Mouse (Mus musculus) hindbrain, embryonic 15.5 days (tissue): Measurements from ENCODE around the gene Htra1. TPM values are rescaled to one million over a fixed set of nuclear protein-coding genes. Genes with fewer than 3 reads are reported as not detected.

ENCODE experiments used
- ATAC-seq: fragments of 200-750 bp; cut with Nextera tagmentation; 2 replicates; pipeline ENCODE4 v1.8.0; 2017; ENCODE audit warnings: low read depth, moderate number of reproducible peaks, moderate TSS enrichment; ENCODE audit not compliant: low FRiP score
- H3K27ac ChIP-seq: fragments of 300-500 bp; sonication (generic); replicated peaks from 2 replicates; pipeline ENCODE4 v1.5.1; 2015; ENCODE audit warnings: mild to moderate bottlenecking, inconsistent platforms
- H3K27me3 ChIP-seq: fragments of 300-500 bp; sonication (generic); 2 replicates; pipeline ENCODE4 v1.6.1; 2015; ENCODE audit warnings: control low read depth, inconsistent platforms
- H3K36me3 ChIP-seq: fragments of 300-500 bp; sonication (generic); 2 replicates; pipeline ENCODE4 v1.6.1; 2015; ENCODE audit warnings: control low read depth, inconsistent platforms
- H3K4me1 ChIP-seq: fragments of 300-500 bp; sonication (generic); replicated peaks from 2 replicates; pipeline ENCODE4 v1.6.1; 2015; ENCODE audit warnings: control low read depth, inconsistent platforms
- H3K4me2 ChIP-seq: fragments of 300-500 bp; sonication (generic); 2 replicates; pipeline ENCODE4 v1.6.1; 2015; ENCODE audit warnings: moderate library complexity, mild to moderate bottlenecking, inconsistent platforms
- H3K4me3 ChIP-seq: fragments of 300-500 bp; sonication (generic); 2 replicates; pipeline ENCODE4 v1.5.1; 2015; ENCODE audit warnings: mild to moderate bottlenecking, inconsistent platforms
- H3K9ac ChIP-seq: fragments of 300-500 bp; sonication (generic); 2 replicates; pipeline ENCODE4 v1.6.1; 2015; ENCODE audit warnings: inconsistent platforms
- H3K9me3 ChIP-seq: fragments of 300-500 bp; sonication (generic); 2 replicates; pipeline ENCODE4 v1.6.1; 2016; ENCODE audit warnings: control low read depth, inconsistent platforms
- WGBS: fragments of 180-500 bp; shearing (Covaris S2); methylation state at CpG from one replicate; pipeline ENCODE4 v1.1.7; 2015; 5-methylcytosine and 5-hydroxymethylcytosine counted together
- polyA plus RNA-seq: library from polyadenylated mRNA; unstranded; fragments of >200 nt; fragmentation: Nextera tagmentation; extraction: Ambion mirVana; gene quantifications from 2 replicates; pipeline ENCODE4 v1.2.1, GENCODE M21; 2015

Gene Htra1
- polyA plus RNA-seq, 1 experiment from 2014 or later = 19.9 TPM

DNA sequence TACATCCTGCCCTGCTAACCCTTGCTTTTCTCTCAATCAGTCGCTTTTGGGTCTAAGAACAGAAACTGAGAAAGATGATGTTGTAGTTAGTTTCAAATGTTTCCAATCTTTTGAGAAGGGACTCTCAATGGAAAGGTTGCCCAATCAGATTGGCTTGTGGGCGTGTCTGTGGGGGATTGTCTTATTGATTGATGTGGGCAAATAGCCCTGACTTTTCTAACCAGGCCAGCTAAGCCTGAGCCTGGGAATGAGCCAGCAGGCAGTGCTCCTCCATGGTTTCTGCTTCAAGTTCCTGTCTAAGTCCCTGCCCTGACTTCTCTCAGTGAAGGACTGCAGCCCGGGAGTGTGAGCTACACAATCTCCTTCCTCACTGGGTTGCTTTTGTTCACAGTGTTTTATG is 53.5 kb downstream of the Htra1 start:
- Histone ChIP-seq H3K27me3 (no peaks in the 10 kb centered on the region), H3K9ac (no peak overlapping the region), H3K36me3 (no peaks in the 10 kb centered on the region), H3K9me3 (no peaks in the 10 kb centered on the region), H3K4me2 (no peak overlapping the region), H3K27ac (no peak overlapping the region), H3K4me1 (no peaks in the 10 kb centered on the region), H3K4me3 (no peak overlapping the region)
- ATAC-seq = no peak
- 53% methylated on average over 3 of the region's 3 CpGs for WGBS

DNA sequence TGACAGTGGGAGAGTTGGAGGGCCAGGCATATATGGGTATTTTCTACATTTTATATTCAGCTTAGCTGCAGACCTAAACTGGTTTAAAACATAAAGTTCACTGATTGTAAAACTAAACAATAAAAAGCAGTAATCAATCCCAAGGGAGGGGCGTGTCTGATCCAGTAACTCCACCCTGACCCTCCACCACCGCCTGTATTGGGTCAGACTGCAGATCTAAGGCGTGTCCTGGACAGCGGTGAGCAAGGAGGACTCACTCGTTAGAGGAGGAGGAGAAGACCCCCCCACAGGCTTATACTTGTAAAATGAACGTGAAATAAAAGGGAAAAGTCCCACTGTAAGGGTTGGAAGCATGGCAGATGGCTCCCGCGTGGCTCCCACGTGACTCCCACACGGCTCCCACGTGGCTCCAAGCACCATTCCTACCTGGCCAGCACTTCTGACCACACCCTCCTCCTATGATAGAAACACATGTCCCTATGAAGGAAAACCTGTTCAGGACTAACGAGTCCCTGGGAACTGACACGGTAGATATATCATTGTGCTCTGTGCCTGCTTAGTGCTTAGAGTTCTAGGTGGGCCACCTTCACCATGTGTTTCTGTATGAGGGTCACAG is 55.4 kb downstream of the Htra1 start:
- Histone ChIP-seq H3K36me3 (no peaks in the 10 kb centered on the region), H3K4me1 (no peaks in the 10 kb centered on the region), H3K9me3 (no peaks in the 10 kb centered on the region), H3K27ac (no peak overlapping the region), H3K4me2 (no peak overlapping the region), H3K27me3 (no peaks in the 10 kb centered on the region), H3K9ac (no peak overlapping the region), H3K4me3 (no peak overlapping the region)
- no peak for ATAC-seq
- 90% methylated on average over 13 of the region's 13 CpGs for WGBS

DNA sequence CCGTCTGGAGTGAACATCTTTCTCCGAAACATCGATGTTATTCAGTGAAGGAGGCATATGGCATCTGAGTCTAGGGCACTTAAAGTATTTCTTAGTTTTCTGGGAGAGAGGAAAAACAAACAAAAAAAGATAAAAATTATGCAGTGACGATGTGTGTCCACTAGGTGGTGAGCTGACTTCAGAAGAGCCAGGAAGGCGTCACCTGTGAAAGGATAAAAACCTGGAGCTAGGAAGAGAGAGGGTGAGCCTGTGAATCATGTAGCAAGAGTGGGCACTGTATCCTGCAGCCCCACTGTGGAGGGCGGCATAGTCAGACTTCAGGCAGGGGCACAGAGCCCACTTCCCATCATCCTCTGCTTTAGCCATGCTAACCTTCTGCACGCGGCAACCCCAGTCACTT is 58.0 kb downstream of the Htra1 start:
- no peaks in the 10 kb centered on the region for H3K36me3 ChIP-seq
- 58% methylated on average over 8 of the region's 8 CpGs for WGBS
- no peak for ATAC-seq

DNA sequence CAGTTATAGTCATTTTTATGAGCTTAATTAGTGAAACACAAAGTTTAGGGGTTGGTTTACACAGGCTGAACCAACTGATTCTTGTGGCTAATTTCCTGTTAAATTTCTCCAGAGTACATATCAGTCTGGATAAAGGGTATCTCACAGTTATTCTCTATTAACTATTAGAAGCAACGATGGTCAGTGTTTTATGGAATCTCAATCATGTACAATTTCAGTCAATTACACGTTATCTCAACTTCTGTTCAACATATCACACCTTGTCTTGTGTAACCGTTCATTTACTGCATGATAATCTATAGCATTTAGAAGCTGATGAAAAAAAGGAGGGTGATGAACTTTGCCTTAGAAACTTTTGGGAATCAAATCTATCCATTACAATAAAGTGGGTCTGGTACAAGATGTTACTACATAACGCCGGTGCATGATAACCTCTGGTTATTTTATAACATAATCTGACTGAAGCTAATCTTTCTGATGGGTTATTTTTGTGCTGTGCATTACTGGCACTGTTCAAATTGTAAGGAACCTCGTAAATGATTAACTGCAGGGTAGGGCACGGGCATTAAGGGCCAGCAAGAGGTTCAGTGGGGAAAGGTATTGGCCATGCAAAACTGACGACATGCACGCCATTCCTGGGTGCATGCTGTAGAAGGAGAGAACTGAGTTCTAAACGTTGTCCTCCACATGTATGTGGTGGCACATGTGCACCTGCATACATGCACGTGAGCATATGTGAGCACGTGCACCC is 66.2 kb downstream of the Htra1 start:
- H3K4me1 ChIP-seq = no peaks in the 10 kb centered on the region
- H3K27ac ChIP-seq = no peak overlapping the region
- H3K4me3 ChIP-seq = no peak overlapping the region
- H3K9ac ChIP-seq = no peak overlapping the region
- 87% methylated on average over 12 of the region's 12 CpGs for WGBS
- H3K36me3 ChIP-seq = no peaks in the 10 kb centered on the region
- H3K9me3 ChIP-seq = no peaks in the 10 kb centered on the region
- no peak overlapping the region for H3K4me2 ChIP-seq
- no peaks in the 10 kb centered on the region for H3K27me3 ChIP-seq
- no peak for ATAC-seq

More for the DNA sequence above, 58.0 kb downstream of the Htra1 start:
- Histone ChIP-seq H3K9me3 (no peaks in the 10 kb centered on the region), H3K4me2 (no peak overlapping the region), H3K27me3 (no peaks in the 10 kb centered on the region), H3K4me1 (no peaks in the 10 kb centered on the region), H3K27ac (no peak overlapping the region), H3K9ac (no peak overlapping the region), H3K4me3 (no peak overlapping the region)

DNA sequence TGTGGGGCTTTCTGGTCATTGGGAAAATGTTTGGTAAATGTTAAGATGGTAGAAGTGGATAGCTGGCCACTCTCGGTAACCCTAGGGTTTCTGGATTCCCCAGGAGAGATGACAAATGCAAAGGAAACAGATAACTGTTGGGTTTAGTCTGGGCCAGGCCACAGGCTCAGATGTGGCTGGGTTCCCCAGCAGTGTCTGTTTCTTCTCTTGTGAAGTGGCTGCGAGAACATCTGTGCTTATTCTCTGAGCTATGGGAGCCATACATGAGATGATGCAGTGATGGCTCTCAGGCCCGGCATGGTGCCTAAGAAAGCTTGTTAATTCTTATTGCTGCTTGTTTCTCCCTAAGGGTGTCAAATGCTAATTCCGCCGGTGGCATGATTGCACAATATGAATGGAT is 68.2 kb downstream of the Htra1 start:
- no peak overlapping the region for H3K4me3 ChIP-seq
- no peaks in the 10 kb centered on the region for H3K9me3 ChIP-seq
- no peak for ATAC-seq
- 88% methylated on average over 5 of the region's 5 CpGs for WGBS
- no peaks in the 10 kb centered on the region for H3K4me1 ChIP-seq
- no peaks in the 10 kb centered on the region for H3K36me3 ChIP-seq
- no peak overlapping the region for H3K4me2 ChIP-seq
- H3K9ac ChIP-seq = no peak overlapping the region
- H3K27me3 ChIP-seq = no peaks in the 10 kb centered on the region
- no peak overlapping the region for H3K27ac ChIP-seq

DNA sequence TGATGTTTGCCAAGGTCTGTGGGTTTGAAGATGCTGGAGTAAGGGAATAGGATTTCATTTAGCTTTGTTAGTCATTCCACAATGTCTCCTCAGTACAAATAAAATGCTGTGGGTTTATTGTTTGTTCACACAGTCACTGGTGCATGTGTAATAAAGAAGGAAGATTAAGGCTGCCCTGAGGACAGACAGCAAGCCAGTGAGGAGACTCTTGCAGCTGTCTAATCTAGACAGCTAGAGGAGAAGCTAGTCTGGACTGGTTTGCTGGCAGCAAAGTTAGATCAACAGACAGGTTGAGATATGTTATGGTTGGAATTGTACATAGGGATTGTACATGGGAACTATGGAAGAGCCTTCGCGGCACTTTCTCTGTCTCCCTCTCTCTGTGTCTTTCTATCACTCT is 71.3 kb downstream of the Htra1 start:
- 92% methylated on average over 2 of the region's 2 CpGs for WGBS
- ATAC-seq = no peak
- no peak overlapping the region for H3K27ac ChIP-seq

DNA sequence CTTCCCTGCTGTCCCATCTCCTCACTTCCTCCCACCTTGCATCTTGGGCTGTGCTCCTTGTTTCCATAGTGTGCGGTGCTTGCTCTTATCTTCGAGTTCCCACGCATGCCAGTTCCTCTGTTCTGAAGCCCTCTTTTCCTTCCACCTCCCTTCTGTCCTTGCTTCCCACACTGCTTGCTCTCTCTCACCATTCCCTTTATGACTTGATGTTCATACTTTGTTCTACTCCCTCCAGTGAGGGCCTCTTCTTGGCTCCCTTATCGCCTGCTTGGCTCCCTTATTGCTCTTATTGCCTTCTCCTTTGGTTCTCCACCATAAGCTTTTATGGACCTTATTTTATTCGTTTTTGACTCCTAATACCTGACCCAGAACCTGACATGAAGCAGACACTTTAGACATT is 73.3 kb downstream of the Htra1 start:
- no peak overlapping the region for H3K4me3 ChIP-seq
- no peak overlapping the region for H3K27ac ChIP-seq
- H3K9ac ChIP-seq = no peak overlapping the region
- H3K9me3 ChIP-seq = no peaks in the 10 kb centered on the region
- H3K4me2 ChIP-seq = no peak overlapping the region
- no peaks in the 10 kb centered on the region for H3K36me3 ChIP-seq
- WGBS = 89% methylated on average over 5 of the region's 5 CpGs
- no peaks in the 10 kb centered on the region for H3K4me1 ChIP-seq
- H3K27me3 ChIP-seq = no peaks in the 10 kb centered on the region
- ATAC-seq = no peak

More for the DNA sequence above, 71.3 kb downstream of the Htra1 start:
- H3K4me2 ChIP-seq = no peak overlapping the region
- no peak overlapping the region for H3K9ac ChIP-seq
- no peaks in the 10 kb centered on the region for H3K9me3 ChIP-seq
- no peak overlapping the region for H3K4me3 ChIP-seq
- no peaks in the 10 kb centered on the region for H3K36me3 ChIP-seq
- H3K27me3 ChIP-seq = no peaks in the 10 kb centered on the region
- no peaks in the 10 kb centered on the region for H3K4me1 ChIP-seq

DNA sequence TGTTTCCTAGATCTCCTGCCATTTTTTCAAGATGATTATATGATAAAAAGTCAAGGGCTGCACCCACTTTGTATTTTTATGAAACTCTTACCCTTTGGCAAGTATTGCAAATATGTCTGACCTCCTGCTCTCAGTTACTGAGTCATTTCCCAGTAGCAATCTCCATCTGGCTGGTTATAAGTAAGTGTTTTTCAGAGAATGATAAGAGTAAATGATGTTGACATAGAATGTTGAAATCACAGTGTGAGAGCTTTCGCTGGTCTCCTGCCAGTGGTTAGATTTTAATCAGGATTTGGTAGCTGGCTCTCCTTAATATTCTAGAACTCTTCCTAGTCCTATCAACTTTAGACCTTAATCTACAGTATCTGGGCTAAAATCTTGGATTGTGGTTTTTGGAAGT is 76.0 kb downstream of the Htra1 start:
- Histone ChIP-seq H3K9ac (no peak overlapping the region), H3K4me3 (no peak overlapping the region), H3K4me2 (no peak overlapping the region), H3K9me3 (0 out of 2 replicates have a peak, but pooled peaks cover 1% of the 10 kb centered on the region), H3K27me3 (no peaks in the 10 kb centered on the region), H3K27ac (no peak overlapping the region), H3K36me3 (no peaks in the 10 kb centered on the region), H3K4me1 (no peaks in the 10 kb centered on the region)
- ATAC-seq = no peak
- 82% methylated on average over 1 of the region's 1 CpGs for WGBS

DNA sequence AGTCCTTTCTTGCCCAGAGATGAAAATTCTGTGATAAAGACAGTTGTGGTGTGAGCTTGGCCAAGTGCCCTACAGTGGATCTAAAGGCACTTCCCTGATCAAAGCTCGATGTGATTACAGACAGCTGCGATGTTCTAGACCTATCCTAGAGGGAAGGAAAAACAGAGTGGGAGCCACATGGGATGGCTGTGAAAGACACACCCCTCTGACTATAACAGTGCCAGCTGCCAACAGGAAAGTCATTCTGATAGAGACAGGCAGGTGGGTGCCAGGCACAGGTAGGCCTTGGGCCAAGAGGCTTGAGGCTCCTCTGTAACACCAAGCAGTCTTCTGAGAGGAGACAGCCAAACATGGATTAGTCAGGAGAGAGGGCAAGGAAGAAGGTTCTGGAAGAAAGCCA is 83.3 kb downstream of the Htra1 start:
- no peaks in the 10 kb centered on the region for H3K36me3 ChIP-seq
- no peak overlapping the region for H3K27ac ChIP-seq
- H3K4me2 ChIP-seq = no peak overlapping the region
- 0 out of 2 replicates have a peak, but pooled peaks cover 4% of the 10 kb centered on the region for H3K9me3 ChIP-seq
- H3K4me3 ChIP-seq = no peak overlapping the region
- ATAC-seq = no peak
- no peak overlapping the region for H3K9ac ChIP-seq
- H3K4me1 ChIP-seq = no peaks in the 10 kb centered on the region
- 84% methylated on average over 2 of the region's 2 CpGs for WGBS
- no peaks in the 10 kb centered on the region for H3K27me3 ChIP-seq

DNA sequence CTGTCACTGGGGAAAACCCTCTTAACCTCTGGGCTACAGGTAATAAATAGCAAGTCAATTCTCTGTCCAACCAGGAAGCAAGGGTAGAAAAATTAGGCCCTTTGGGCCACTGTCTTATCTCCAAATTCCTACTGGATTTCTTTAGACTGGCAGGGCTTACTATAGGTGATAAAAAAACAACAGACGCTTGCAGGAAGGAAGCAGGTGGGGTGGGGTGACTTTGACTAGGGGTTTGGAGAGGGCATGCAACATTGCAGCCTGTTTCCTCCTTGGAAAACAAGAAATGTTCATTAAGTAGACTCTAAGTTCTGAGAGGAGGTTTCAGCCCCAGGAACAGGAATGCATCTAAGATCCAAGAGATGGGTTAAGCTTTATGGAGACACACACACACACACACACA is 88.9 kb downstream of the Htra1 start:
- Histone ChIP-seq H3K4me3 (no peak overlapping the region), H3K9me3 (no peaks in the 10 kb centered on the region), H3K27me3 (no peaks in the 10 kb centered on the region), H3K9ac (no peak overlapping the region), H3K4me2 (no peak overlapping the region), H3K4me1 (no peaks in the 10 kb centered on the region), H3K27ac (no peak overlapping the region), H3K36me3 (no peaks in the 10 kb centered on the region)
- WGBS = 90% methylated on average over 1 of the region's 1 CpGs
- no peak for ATAC-seq

DNA sequence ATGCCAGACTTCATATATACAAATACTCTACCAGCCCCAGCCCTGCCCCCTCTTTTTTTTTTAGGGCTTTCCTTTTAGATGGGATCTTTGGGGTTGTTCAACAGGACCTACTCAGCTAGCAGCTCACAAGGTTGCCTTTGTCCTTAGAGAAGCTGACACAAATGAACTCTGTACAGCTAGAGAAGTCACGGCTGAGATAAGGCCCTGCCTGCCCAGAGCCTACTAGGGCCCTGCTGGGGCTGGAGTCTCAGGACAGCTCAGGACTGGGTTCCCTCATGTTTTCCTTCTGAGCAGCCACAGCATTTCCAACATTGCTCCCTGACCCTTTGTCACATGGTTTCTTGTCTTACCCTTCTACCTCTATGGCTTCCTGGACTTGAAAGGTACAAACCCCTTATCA is 91.6 kb downstream of the Htra1 start:
- Histone ChIP-seq H3K9ac (no peak overlapping the region), H3K9me3 (no peaks in the 10 kb centered on the region), H3K36me3 (no peaks in the 10 kb centered on the region), H3K27me3 (no peaks in the 10 kb centered on the region), H3K4me3 (no peak overlapping the region), H3K27ac (no peak overlapping the region), H3K4me2 (no peak overlapping the region), H3K4me1 (no peaks in the 10 kb centered on the region)
- no peak for ATAC-seq
- 73% methylated on average over 1 of the region's 1 CpGs for WGBS

DNA sequence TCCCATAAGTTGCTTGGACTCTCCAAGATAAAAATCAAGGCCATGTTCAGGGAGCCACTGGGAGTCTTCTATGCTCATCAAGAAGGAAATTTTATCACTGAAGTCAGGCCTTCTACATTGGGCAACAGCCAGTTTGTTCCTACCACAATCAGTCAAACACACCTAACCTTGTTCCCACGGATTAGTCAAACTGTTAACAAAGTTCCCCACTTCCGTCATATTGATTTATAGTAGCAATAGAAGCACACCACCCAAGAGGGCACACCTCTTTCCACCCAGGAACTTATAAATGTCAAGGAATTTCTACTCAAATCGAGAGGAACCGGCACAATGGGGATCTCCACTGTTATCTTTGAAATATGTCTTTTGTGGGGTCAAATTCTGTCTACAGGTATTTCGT is 95.8 kb downstream of the Htra1 start, which contains the start of gene Dmbt1:
Gene Dmbt1 (plus strand): TSS at position 299 of the 400 bp plus-strand sequence.
- no peak for ATAC-seq
- H3K36me3 ChIP-seq = no peaks in the 10 kb centered on the region
- H3K27me3 ChIP-seq = no peaks in the 10 kb centered on the region
- H3K27ac ChIP-seq = no peak within 1 kb of the TSS
- H3K4me1 ChIP-seq = no peaks in the 10 kb centered on the region
- H3K9ac ChIP-seq = no peak within 1 kb of the TSS
- no peaks in the 10 kb centered on the region for H3K9me3 ChIP-seq
- H3K4me2 ChIP-seq = no peak within 1 kb of the TSS
- H3K4me3 ChIP-seq = no peak within 1 kb of the TSS
- 89% methylated on average over 5 of the region's 5 CpGs for WGBS
